Mouse (Mus musculus) ES-E14 (cell line): ENCODE data around the gene Skida1. TPM values are rescaled to one million over a fixed set of nuclear protein-coding genes. Genes with fewer than 3 reads are reported as not detected.
A peak's percentile ranks its signal among the peaks of the same experiment; 100 is the strongest.

Experiments
- DNase-seq: peaks from one replicate; pipeline ENCODE4 v3.0.0-alpha.2; 2013; ENCODE audit warnings: low read depth, low spot score
- H3K27ac ChIP-seq: 2 replicates; pipeline ENCODE4 v1.5.1; 2012; ENCODE audit warnings: low read depth, mild to moderate bottlenecking, low read length, moderate library complexity, mixed read lengths; ENCODE audit not compliant: poor library complexity, insufficient read depth, severe bottlenecking
- H3K36me3 ChIP-seq: 2 replicates; pipeline ENCODE4 v1.6.1; 2012; ENCODE audit warnings: mild to moderate bottlenecking, low read length, moderate library complexity, mixed read lengths; ENCODE audit not compliant: control insufficient read depth, poor library complexity, insufficient read depth, severe bottlenecking
- H3K4me1 ChIP-seq, 2 experiments: fragments of 150-350 bp in 1 of 2; sonication (generic) in 1 of 2; 2 replicates each; pipeline ENCODE4 v1.6.1; 2012; ENCODE audit warnings: low read length in 2 of 2, mild to moderate bottlenecking in 1 of 2, mixed read lengths in 1 of 2; ENCODE audit not compliant: control insufficient read depth in 2 of 2, insufficient read depth in 2 of 2, poor library complexity in 1 of 2
- H3K4me3 ChIP-seq, 2 experiments: fragments of 150-350 bp in 1 of 2; sonication (generic) in 1 of 2; 2 replicates each; pipeline ENCODE4 v1.5.1; 2012; ENCODE audit warnings: low read length in 2 of 2, low read depth in 1 of 2, mild to moderate bottlenecking in 1 of 2, mixed read lengths in 1 of 2; ENCODE audit not compliant: insufficient read depth in 1 of 2, poor library complexity in 1 of 2, severe bottlenecking in 1 of 2
- H3K9ac ChIP-seq: 2 replicates; pipeline ENCODE4 v1.6.1; 2012; ENCODE audit warnings: low read depth, mild to moderate bottlenecking, low read length, mixed read lengths; ENCODE audit not compliant: poor library complexity, insufficient read depth, severe bottlenecking
- H3K9me3 ChIP-seq: fragments of 150-350 bp; sonication (generic); 2 replicates; pipeline ENCODE4 v1.6.1; 2012; ENCODE audit warnings: low read depth, mild to moderate bottlenecking, low read length; ENCODE audit not compliant: control insufficient read depth, insufficient read depth
- CHD2 ChIP-seq: IDR thresholded peaks from 2 replicates; pipeline ENCODE4 v1.6.1; 2014; ENCODE audit warnings: mild to moderate bottlenecking, low read depth, low read length, inconsistent platforms
- HCFC1 ChIP-seq: IDR thresholded peaks from 2 replicates; pipeline ENCODE4 v1.6.1; 2012; ENCODE audit warnings: low read length, inconsistent platforms, borderline replicate concordance; ENCODE audit not compliant: insufficient read depth
- MAFK ChIP-seq: IDR thresholded peaks from 2 replicates; pipeline ENCODE4 v1.6.1; 2014; ENCODE audit warnings: mild to moderate bottlenecking, low read depth, low read length, inconsistent platforms; ENCODE audit not compliant: insufficient read depth
- ZC3H11A ChIP-seq: IDR thresholded peaks from 2 replicates; pipeline ENCODE4 v1.6.1; 2012; ENCODE audit warnings: low read depth, mild to moderate bottlenecking, inconsistent platforms, low read length, borderline replicate concordance
- ZNF384 ChIP-seq: IDR thresholded peaks from 2 replicates; pipeline ENCODE4 v1.6.1; 2012; ENCODE audit warnings: low read depth, low read length, inconsistent platforms
- in situ Hi-C, 2 experiments: fragments of 600-800 bp; cut with MboI; formaldehyde crosslinking; loops; one replicate each; pipeline ENCODE4 v1.15.1; 2025; ENCODE audit warnings: low sequenced_read_pairs in 2 of 2, inconsistent platforms in 1 of 2; ENCODE audit not compliant: unreplicated experiment in 2 of 2
- total RNA-seq: library from RNA; depleted of rRNA; stranded (reverse); fragments of 300-350 nt; gene quantifications from 2 replicates; pipeline ENCODE4 v1.2.3, GENCODE M21; 2012

Skida1 gene
- total RNA-seq, 1 experiment = 2.6 TPM

DNA sequence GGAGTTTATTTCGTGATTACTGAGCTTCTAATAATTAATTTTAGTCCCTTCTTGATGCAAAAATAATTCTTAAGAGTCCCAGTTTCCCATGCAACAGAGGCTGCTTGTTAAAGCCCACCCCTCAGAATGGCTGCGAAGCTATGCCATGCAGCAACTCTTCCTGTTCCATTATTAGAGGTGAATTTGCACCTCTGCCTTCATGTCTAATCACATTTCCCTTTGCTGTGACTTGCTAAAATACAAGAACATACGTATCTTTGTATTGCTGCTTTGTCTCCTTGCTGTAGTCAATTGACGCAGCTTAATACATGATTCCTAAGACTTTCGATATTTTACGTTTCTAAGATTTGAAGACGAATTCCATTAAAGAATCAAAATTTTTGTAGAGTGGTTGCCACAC lies 19.2 kb downstream of the Skida1 start:
- no peak overlapping the region for H3K4me3 ChIP-seq
- TF ChIP-seq ZNF384 = no peak
- TF ChIP-seq HCFC1 = no peak
- no peak for TF ChIP-seq CHD2
- TF ChIP-seq MAFK = no peak
- no peak for TF ChIP-seq ZC3H11A
- peaks cover 3 to 7% of the 10 kb centered on the region in 2 experiments for H3K4me1 ChIP-seq
- DNase-seq = no peak
- no peak overlapping the region for H3K9ac ChIP-seq
- H3K27ac ChIP-seq = no peak overlapping the region
- no peaks in the 10 kb centered on the region for H3K9me3 ChIP-seq
- in situ Hi-C loops = loop anchor here in 1 of 2 experiments (25.0 kb wide), 1 partner anchor 1408 kb away; the partner anchor contains the start of gene Ptf1a
- no peaks in the 10 kb centered on the region for H3K36me3 ChIP-seq

DNA sequence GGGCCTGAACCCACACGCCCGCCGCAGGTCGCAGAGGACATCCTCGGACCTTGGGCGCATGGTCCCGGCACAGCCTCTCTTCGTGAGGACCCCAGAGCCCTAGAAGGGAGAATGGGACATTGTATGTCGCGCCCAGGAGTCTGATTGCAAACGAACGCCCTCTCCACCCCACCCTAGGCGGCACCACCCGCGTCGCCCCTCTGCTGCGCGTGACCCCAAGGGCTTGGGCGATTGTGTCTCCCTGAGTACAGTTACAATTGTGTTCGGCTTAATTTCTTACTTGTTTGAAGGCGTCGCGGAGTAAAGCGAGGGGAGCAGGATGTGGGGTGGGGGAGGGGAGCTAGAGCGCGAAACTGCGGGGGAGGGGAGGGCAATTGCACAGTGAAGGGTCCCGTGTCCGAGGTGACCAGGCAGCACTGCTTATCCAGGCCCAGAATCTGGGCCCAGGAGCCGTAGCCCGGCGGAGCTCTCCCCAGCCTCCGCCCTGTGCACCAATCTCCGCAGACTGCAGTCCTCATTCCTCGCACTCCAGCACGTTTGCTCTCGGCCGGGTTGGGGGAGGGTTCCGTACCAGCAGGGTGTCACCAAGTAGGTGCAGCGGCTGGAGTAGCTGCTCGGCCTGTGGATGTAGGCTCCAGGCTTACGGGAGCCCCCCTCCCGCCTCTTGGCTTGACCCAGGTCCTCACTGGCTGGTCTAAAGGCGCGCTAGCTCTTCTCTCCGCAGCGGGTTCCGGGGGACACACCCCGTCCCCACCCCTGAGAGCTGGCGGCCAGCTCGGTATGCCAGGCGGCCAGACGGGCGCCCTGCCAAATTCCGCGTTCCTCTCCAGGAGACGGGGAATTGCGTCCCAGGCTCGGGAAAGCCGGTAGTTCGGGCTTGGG lies 20.5 kb downstream of the Skida1 start:
- in situ Hi-C loops = loop anchor here in 1 of 2 experiments (25.0 kb wide), 1 partner anchor 1409 kb away; the partner anchor contains the start of gene Ptf1a
- H3K9ac ChIP-seq = peak overlapping the region; percentile 82
- TF ChIP-seq ZNF384 (no peak), HCFC1 (peak; percentile 29; the same call in 1 of the 2 replicates)
- peak; percentile 60 for DNase-seq
- H3K36me3 ChIP-seq = no peaks in the 10 kb centered on the region
- H3K27ac ChIP-seq = peak overlapping the region; percentile 78
- peaks cover 3 to 7% of the 10 kb centered on the region in 2 experiments for H3K4me1 ChIP-seq
- H3K4me3 ChIP-seq = peak overlapping the region; percentile 63 to 76
- H3K9me3 ChIP-seq = no peaks in the 10 kb centered on the region

DNA sequence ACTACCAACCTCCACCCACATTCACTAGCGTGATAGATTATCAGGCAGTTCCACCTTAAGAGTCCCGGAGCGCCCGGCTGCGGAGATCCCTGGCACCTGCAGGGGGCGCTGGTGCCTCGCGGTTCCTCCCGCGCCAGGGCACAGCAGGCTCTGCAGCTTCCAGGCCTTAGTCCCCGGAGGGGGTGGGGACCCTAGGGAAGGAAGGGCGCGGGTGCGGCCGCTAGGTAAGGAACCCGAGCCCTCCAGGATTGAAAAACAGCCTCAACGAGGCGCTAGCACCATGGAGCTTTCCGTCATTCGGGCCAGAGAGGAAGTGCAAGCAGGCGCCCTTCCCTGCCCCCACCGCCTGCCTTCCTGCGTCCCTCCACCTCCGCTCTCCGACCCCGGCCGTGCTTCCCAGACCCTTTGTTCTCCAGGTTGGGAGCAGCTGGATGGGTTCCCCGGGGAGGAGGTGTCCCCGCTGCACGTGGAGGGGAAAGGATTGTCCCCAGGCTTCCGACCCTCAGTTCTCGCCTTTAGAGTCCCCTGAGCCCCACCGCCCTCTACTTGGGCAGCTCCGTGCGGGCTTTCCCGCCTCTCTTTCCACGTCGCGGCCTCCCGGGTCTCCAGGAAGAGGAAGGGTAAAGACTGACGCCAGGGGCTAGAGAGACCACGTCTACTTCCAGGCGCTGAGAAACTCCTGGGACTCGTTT lies 21.3 kb downstream of the Skida1 start:
- H3K4me1 ChIP-seq = peaks cover 2 to 3% of the 10 kb centered on the region in 2 experiments
- peak; percentile 96 for DNase-seq

DNA sequence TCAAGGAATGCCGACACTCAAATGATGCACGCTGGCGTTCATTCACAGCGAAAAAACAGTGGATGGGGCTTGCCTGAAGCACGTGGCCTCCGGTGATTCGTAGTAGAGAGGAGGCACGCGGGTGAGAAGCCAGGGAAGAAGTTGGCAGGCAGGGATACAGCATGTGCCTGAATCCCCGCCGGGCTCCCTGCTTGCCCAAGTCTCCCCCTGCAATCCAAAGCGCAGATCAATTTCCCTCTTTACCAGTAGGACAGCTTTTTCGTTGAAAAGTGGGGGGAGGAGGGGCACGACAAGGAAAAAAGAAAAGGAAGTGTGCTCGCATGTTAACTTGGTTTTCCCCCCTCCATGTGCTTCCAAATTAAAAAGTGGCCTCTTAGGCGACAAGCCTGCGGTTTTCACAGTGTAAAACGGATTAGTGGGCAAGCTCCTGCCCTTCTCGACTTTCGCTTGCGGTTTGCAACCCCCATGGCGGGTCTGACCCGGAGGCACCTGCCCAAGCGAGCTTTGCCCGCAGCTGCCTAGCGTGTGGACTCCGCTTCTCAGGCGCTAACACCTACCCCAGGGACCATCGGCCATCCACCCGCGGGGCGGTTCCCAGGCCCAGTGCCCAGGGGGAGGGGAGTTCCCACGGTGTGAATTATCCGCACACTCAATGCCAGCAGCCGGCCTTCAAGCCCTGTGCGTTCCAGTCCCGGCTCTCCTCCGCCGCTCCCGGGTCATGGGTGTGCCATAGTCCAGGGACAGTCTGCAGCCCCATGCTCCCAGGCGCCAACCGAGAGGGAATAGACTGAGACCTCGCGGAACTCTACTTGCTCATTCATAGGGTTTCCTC lies 22.5 kb downstream of the Skida1 start:
- TF ChIP-seq MAFK (no peak), ZC3H11A (no peak)
- H3K27ac ChIP-seq = peak overlapping the region; percentile 78; the same call in 1 of the 2 replicates
- H3K4me3 ChIP-seq = peak overlapping the region; percentile 48 to 67
- no peaks in the 10 kb centered on the region for H3K9me3 ChIP-seq
- peak overlapping the region; percentile 68 for H3K9ac ChIP-seq
- peaks cover 0 to 3% of the 10 kb centered on the region in 2 experiments; a peak in 2 of 4 replicates for H3K4me1 ChIP-seq
- no peaks in the 10 kb centered on the region for H3K36me3 ChIP-seq
- in situ Hi-C loops = loop anchor here in 1 of 2 experiments (25.0 kb wide), 1 partner anchor 1411 kb away; the partner anchor contains the start of gene Ptf1a
- DNase-seq = peak; percentile 34

More for the DNA sequence above, 21.3 kb downstream of the Skida1 start:
- no peaks in the 10 kb centered on the region for H3K9me3 ChIP-seq
- no peaks in the 10 kb centered on the region for H3K36me3 ChIP-seq
- peak overlapping the region; percentile 63 to 76 for H3K4me3 ChIP-seq
- in situ Hi-C loops = loop anchor here in 1 of 2 experiments (25.0 kb wide), 1 partner anchor 1410 kb away; the partner anchor contains the start of gene Ptf1a
- peak overlapping the region; percentile 78 for H3K27ac ChIP-seq
- TF ChIP-seq ZC3H11A (peak; percentile 92), MAFK (no peak), CHD2 (no peak), ZNF384 (no peak), HCFC1 (peak; percentile 67)
- H3K9ac ChIP-seq = peak overlapping the region; percentile 82
